Comparison of ENCODE assay signal across 11 mouse cellular contexts in the genomic region with DNA sequence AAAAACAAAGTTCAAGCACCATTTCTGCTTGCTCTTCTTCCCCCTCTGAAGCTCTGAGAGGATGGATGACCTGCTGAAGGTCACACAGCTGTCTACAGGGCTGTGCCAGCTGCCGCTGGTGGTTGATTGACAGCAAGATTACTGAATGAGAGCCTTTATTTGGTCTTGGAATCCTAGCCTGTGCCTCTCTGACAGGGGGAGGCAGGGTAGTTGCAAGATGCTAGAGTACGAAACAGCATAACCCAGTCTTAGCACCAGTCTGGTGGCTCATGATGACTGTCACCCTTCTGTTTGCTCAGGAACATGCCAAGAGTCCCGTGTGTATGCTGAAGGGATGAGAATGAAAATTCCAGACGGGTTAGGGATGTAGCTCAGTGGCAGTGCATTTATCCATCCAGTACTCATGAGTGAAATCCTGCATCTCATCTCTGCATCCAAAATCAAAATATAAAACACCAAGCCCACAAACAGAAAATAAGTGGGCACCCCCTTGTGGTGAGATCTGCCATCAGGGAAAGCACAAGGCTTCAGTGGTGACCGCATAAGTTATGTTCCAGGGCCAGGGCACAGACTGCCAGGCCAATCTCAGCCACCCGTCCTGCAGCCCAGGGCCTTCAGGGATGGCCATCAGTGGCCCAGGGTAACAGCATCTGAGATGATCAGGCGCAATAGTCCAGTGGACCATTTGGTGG. TPM values are rescaled to one million over a fixed set of nuclear protein-coding genes. Genes with fewer than 3 reads are reported as not detected.
DNase-seq lines count a peak whose midpoint lies in the region; ATAC-seq and TF ChIP-seq lines count a peak whose summit lies in the region.
"Had no signal": no experiment of that assay in that cellular context is flagged by ENCODE, and none has a peak within 500 bp of the region (broad histone marks: within the 10 kb centered on the region; RNA-seq: fewer than 3 reads in every experiment).

No protein-coding gene starts in this region.

- no peaks in the 10 kb centered on the region for H3K36me3 ChIP-seq in heart, embryonic 11.5 days (ENCODE audit: control insufficient read depth, insufficient read depth, low read length)
- H3K36me3 ChIP-seq: limb, embryonic 12.5 days had no signal

- no peak for TF ChIP-seq POLR2A in cortical plate, adult 2 months (IDR thresholded peaks at IDR 0.05; ENCODE audit: extremely low read depth, insufficient read depth, low read length)

- DNase-seq in adrenal gland, postnatal 14 days, result peak; percentile 24
- no peak for DNase-seq in adrenal gland, postnatal 10 days
- peak; percentile 21 for DNase-seq in left cerebral cortex, adult 11 months (ENCODE audit: low spot score)
- no peak for DNase-seq in left cerebral cortex, adult 8-10 months (ENCODE audit: low spot score in 2 of 2)
- DNase-seq in retina, embryonic 14.5 days (ENCODE audit: low spot score), result peak; percentile 21
- no peak for DNase-seq in lung, postnatal 36 days
- DNase-seq: heart, postnatal 4 days had no signal

- TF ChIP-seq CTCF in cortical plate, adult 2 months (IDR thresholded peaks at IDR 0.05; ENCODE audit: extremely low read depth, insufficient read depth, low read length), result peak; percentile 43

- no peak overlapping the region for H3K9ac ChIP-seq in heart, embryonic 11.5 days (ENCODE audit: low read depth, low read length)
- H3K9ac ChIP-seq: limb, embryonic 12.5 days had no signal

- no peak overlapping the region for H3K27ac ChIP-seq in cortical plate, adult 2 months (ENCODE audit: insufficient read depth, low read length)
- no peak overlapping the region for H3K27ac ChIP-seq in heart, embryonic 11.5 days (ENCODE audit: low read depth, low read length)
- H3K27ac ChIP-seq: limb, embryonic 12.5 days had no signal

- H3K4me2 ChIP-seq in heart, embryonic 11.5 days, result no peak overlapping the region
- H3K4me2 ChIP-seq: limb, embryonic 12.5 days had no signal

- 60% methylated on average over 7 of the region's 7 CpGs for WGBS in heart, embryonic 11.5 days (ENCODE audit: insufficient replicate concordance)

- no peaks in the 10 kb centered on the region for H3K9me3 ChIP-seq in heart, embryonic 11.5 days (replicated peaks; ENCODE audit: control insufficient read depth, low read length)
- H3K9me3 ChIP-seq: limb, embryonic 12.5 days had no signal

- H3K4me3 ChIP-seq in cortical plate, adult 2 months (ENCODE audit: insufficient read depth, low read length), result no peak overlapping the region
- H3K4me3 ChIP-seq in heart, embryonic 11.5 days (ENCODE audit: low read depth, low read length), result no peak overlapping the region
- H3K4me3 ChIP-seq: limb, embryonic 12.5 days had no signal

- peaks cover 3% of the 10 kb centered on the region; the same call in 1 of the 2 replicates for H3K4me1 ChIP-seq in cortical plate, adult 2 months (ENCODE audit: control insufficient read depth, insufficient read depth, low read length)
- H3K4me1 ChIP-seq in heart, embryonic 11.5 days (ENCODE audit: control insufficient read depth, insufficient read depth, low read length), result 0 out of 2 replicates have a peak, but pooled peaks cover 6% of the 10 kb centered on the region

- H3K27me3 ChIP-seq in heart, embryonic 11.5 days (ENCODE audit: control insufficient read depth, insufficient read depth, low read length), result no peaks in the 10 kb centered on the region

- ATAC-seq in heart, embryonic 11.5 days (replicated peaks; ENCODE audit: insufficient number of reproducible peaks, low FRiP score, low TSS enrichment), result no peak

RNA-seq across cellular contexts. Expression of gene Dhcr24, which starts 32.8 kb away (rescaled TPM):
- total RNA-seq in adrenal gland, postnatal 14 days (2021), result 48.8 and 110 TPM in 2 replicates
- total RNA-seq in adrenal gland, postnatal 10 days (2021), result 10 to 100 TPM; 54.2 to 88.2 TPM
- 100 to 1,000 TPM in 2 of 4 experiments, 10 to 100 TPM in 2; 92.7 to 121 (median 102) TPM for total RNA-seq in left cerebral cortex, adult 8-10 months (2022)
- 95.3 and 97.6 TPM in 2 replicates for polyA plus RNA-seq in cortical plate, adult 2 months (2012; rRNA removed)
- polyA plus RNA-seq in heart, embryonic 11.5 days (2014; fragmentation: Nextera tagmentation; extraction: Ambion mirVana), result 16.1 and 22.1 TPM in 2 replicates

RNA-seq across cellular contexts. Expression of gene Bsnd, which starts 35.9 kb away (rescaled TPM):
- total RNA-seq in adrenal gland, postnatal 14 days (2021), result not detected in 2 replicates
- not detected for total RNA-seq in adrenal gland, postnatal 10 days (2021)
- total RNA-seq in left cerebral cortex, adult 8-10 months (2022), result not detected
- not detected in 2 replicates for polyA plus RNA-seq in cortical plate, adult 2 months (2012; rRNA removed)
- not detected in 2 replicates for polyA plus RNA-seq in heart, embryonic 11.5 days (2014; fragmentation: Nextera tagmentation; extraction: Ambion mirVana)
- total RNA-seq: adrenal gland, postnatal 36 days; heart, postnatal 4 days had no signal
- polyA plus RNA-seq: limb, embryonic 12.5 days had no signal

Comparison
In these comparisons a context has a peak if more than half of its experiments do, and no peak if none do; other contexts are left out.
1. DNase-seq: peak in adrenal gland, postnatal 14 days (single experiment), left cerebral cortex, adult 11 months (single experiment) and retina, embryonic 14.5 days (single experiment); none in adrenal gland, postnatal 10 days (single experiment), left cerebral cortex, adult 8-10 months (0 of 2) and lung, postnatal 36 days (single experiment).